In genomic region chr8:11421105-11421504, GRCm38 (mm10) we compare ENCODE assay signal across 8 mouse cellular contexts. TPM values are rescaled to one million over a fixed set of nuclear protein-coding genes. Genes with fewer than 3 reads are reported as not detected.
DNase-seq lines count a peak whose midpoint lies in the region; ATAC-seq and TF ChIP-seq lines count a peak whose summit lies in the region.

No protein-coding gene starts in this region.

- WGBS in forebrain, embryonic 10.5 days: 50% methylated on average over 14 of the region's 14 CpGs
- 40% methylated on average over 14 of the region's 14 CpGs for WGBS in forebrain, embryonic 13.5 days
- WGBS in midbrain, embryonic 10.5 days: 52% methylated on average over 14 of the region's 14 CpGs
- 43% methylated on average over 14 of the region's 14 CpGs for WGBS in midbrain, embryonic 16.5 days

- H3K4me2 ChIP-seq in forebrain, embryonic 13.5 days: no peak overlapping the region
- no peak overlapping the region for H3K4me2 ChIP-seq in midbrain, embryonic 16.5 days (ENCODE audit: low read length)

- DNase-seq in forebrain, embryonic 10.5 days (ENCODE audit: extremely low spot score, low spot score): peak; percentile 53
- peak; percentile 49 for DNase-seq in midbrain, embryonic 10.5 days (ENCODE audit: low spot score)
- peak; percentile 71 for DNase-seq in adrenal gland, postnatal 10 days
- DNase-seq in lung, postnatal 14 days: peak; percentile 70
- DNase-seq in thymus, postnatal 36 days: peak; percentile 46

- H3K9ac ChIP-seq in forebrain, embryonic 13.5 days: no peak overlapping the region
- no peak overlapping the region for H3K9ac ChIP-seq in midbrain, embryonic 16.5 days (ENCODE audit: low read depth, low read length)

- H3K36me3 ChIP-seq in forebrain, embryonic 10.5 days (replicated peaks): peaks cover 44% of the 10 kb centered on the region
- H3K36me3 ChIP-seq in forebrain, embryonic 13.5 days (ENCODE audit: poor library complexity, severe bottlenecking): no peaks in the 10 kb centered on the region
- 0 out of 2 replicates have a peak, but pooled peaks cover 3% of the 10 kb centered on the region for H3K36me3 ChIP-seq in midbrain, embryonic 10.5 days
- no peaks in the 10 kb centered on the region for H3K36me3 ChIP-seq in midbrain, embryonic 16.5 days (ENCODE audit: control insufficient read depth, insufficient read depth, low read length)

- no peaks in the 10 kb centered on the region for H3K27me3 ChIP-seq in forebrain, embryonic 10.5 days (ENCODE audit: poor library complexity, severe bottlenecking)
- no peaks in the 10 kb centered on the region for H3K27me3 ChIP-seq in forebrain, embryonic 13.5 days
- no peaks in the 10 kb centered on the region for H3K27me3 ChIP-seq in midbrain, embryonic 10.5 days (ENCODE audit: low read depth, poor library complexity, severe bottlenecking)
- H3K27me3 ChIP-seq in midbrain, embryonic 16.5 days (ENCODE audit: control insufficient read depth, insufficient read depth, low read depth, low read length): no peaks in the 10 kb centered on the region

- H3K4me3 ChIP-seq in forebrain, embryonic 10.5 days: no peak overlapping the region
- no peak overlapping the region for H3K4me3 ChIP-seq in forebrain, embryonic 13.5 days
- H3K4me3 ChIP-seq in midbrain, embryonic 10.5 days: no peak overlapping the region
- H3K4me3 ChIP-seq in midbrain, embryonic 16.5 days (ENCODE audit: low read depth, low read length): no peak overlapping the region
- H3K4me3 ChIP-seq in embryonic fibroblast, embryonic 13.5 days (ENCODE audit: insufficient read depth, low read length): no peak overlapping the region

- H3K4me1 ChIP-seq in forebrain, embryonic 10.5 days: peaks cover 14% of the 10 kb centered on the region
- H3K4me1 ChIP-seq in forebrain, embryonic 13.5 days: peaks cover 11% of the 10 kb centered on the region
- H3K4me1 ChIP-seq in midbrain, embryonic 10.5 days: peaks cover 7% of the 10 kb centered on the region; the same call in 1 of the 2 replicates
- peaks cover 3% of the 10 kb centered on the region for H3K4me1 ChIP-seq in midbrain, embryonic 16.5 days (ENCODE audit: control insufficient read depth, insufficient read depth, low read length)
- H3K4me1 ChIP-seq in embryonic fibroblast, embryonic 13.5 days (ENCODE audit: control insufficient read depth, insufficient read depth, low read length): 0 out of 2 replicates have a peak, but pooled peaks cover 11% of the 10 kb centered on the region

- no peaks in the 10 kb centered on the region for H3K9me3 ChIP-seq in forebrain, embryonic 10.5 days
- no peaks in the 10 kb centered on the region for H3K9me3 ChIP-seq in forebrain, embryonic 13.5 days (replicated peaks)
- H3K9me3 ChIP-seq in midbrain, embryonic 10.5 days (replicated peaks): no peaks in the 10 kb centered on the region
- no peaks in the 10 kb centered on the region for H3K9me3 ChIP-seq in midbrain, embryonic 16.5 days (replicated peaks; ENCODE audit: control insufficient read depth, low read length, poor library complexity, severe bottlenecking)

- ATAC-seq in forebrain, embryonic 13.5 days: no peak
- ATAC-seq in midbrain, embryonic 16.5 days: no peak

- no peak overlapping the region for H3K27ac ChIP-seq in forebrain, embryonic 10.5 days
- H3K27ac ChIP-seq in forebrain, embryonic 13.5 days: no peak overlapping the region
- no peak overlapping the region for H3K27ac ChIP-seq in midbrain, embryonic 10.5 days (replicated peaks)
- H3K27ac ChIP-seq in midbrain, embryonic 16.5 days (ENCODE audit: low read length): no peak overlapping the region
- H3K27ac ChIP-seq in embryonic fibroblast, embryonic 13.5 days (ENCODE audit: insufficient read depth, low read length): no peak overlapping the region

- TF ChIP-seq POLR2A in embryonic fibroblast, embryonic 13.5 days (IDR thresholded peaks at IDR 0.05; ENCODE audit: low read depth, low read length): no peak

- peak; percentile 65 for TF ChIP-seq CTCF in embryonic fibroblast, embryonic 13.5 days (IDR thresholded peaks at IDR 0.05; ENCODE audit: borderline replicate concordance, insufficient read depth, low read length)

RNA-seq across cellular contexts. Expression of gene Rab20, which starts 57.4 kb away (rescaled TPM):
- polyA plus RNA-seq in forebrain, embryonic 10.5 days (2016; fragmentation: Nextera tagmentation; extraction: Ambion mirVana): 1.4 and 1.7 TPM in 2 replicates
- polyA plus RNA-seq in forebrain, embryonic 13.5 days (2015; fragmentation: Nextera tagmentation; extraction: Ambion mirVana): 0.34 and 0.69 TPM in 2 replicates
- polyA plus RNA-seq in midbrain, embryonic 10.5 days (2016; fragmentation: Nextera tagmentation; extraction: Ambion mirVana): 0.60 and 1.3 TPM in 2 replicates
- polyA plus RNA-seq in midbrain, embryonic 16.5 days (2015; fragmentation: Nextera tagmentation; extraction: Ambion mirVana): 0.53 and 0.77 TPM in 2 replicates
- total RNA-seq in adrenal gland, postnatal 10 days (2021): 1 to 10 TPM; 5.1 to 5.7 TPM
- 2.4 and 3.2 TPM in 2 replicates for polyA plus RNA-seq in embryonic fibroblast, embryonic 13.5 days (2011; ENCODE audit: insufficient read length, low read depth, missing spikeins)
